In genomic region chr1:176697091-176697490, GRCm38 (mm10) we compare ENCODE assay signal across 9 mouse cellular contexts.
DNase-seq lines count a peak whose midpoint lies in the region.
"Had no signal": no experiment of that assay in that cellular context is flagged by ENCODE, and none has a peak within 500 bp of the region (broad histone marks: within the 10 kb centered on the region; RNA-seq: fewer than 3 reads in every experiment).

No protein-coding gene starts in this region.

- intact Hi-C loops in left cerebral cortex, postnatal 4 days (cut with DNase I), result loop anchor here (5.0 kb wide), 1 partner anchor 475 kb away; no protein-coding TSS in a partner anchor

- peak; percentile 19 for DNase-seq in left cerebral cortex, postnatal 4 days
- DNase-seq in left cerebral cortex, adult 11 months (ENCODE audit: low spot score), result no peak
- peak; percentile 83 for DNase-seq in NIH3T3 (ENCODE audit: low read depth)
- peak; percentile 78 for DNase-seq in embryo, embryonic 11 days
- DNase-seq in kidney, postnatal 36 days, result peak; percentile 33 to 78
- DNase-seq in retina, postnatal 1 day, result peak; percentile 61
- no peak for DNase-seq in frontal cortex, postnatal 10 days (ENCODE audit: low spot score in 2 of 2)
- DNase-seq in cerebellum, postnatal 36 days, result no peak
- DNase-seq: liver, embryonic 13.5 days had no signal

Comparison
In these comparisons a context has a peak if more than half of its experiments do, and no peak if none do; other contexts are left out.
1. DNase-seq: peak in left cerebral cortex, postnatal 4 days (single experiment), NIH3T3 (single experiment), embryo, embryonic 11 days (single experiment), kidney, postnatal 36 days (2 of 2) and retina, postnatal 1 day (single experiment); none in left cerebral cortex, adult 11 months (single experiment), frontal cortex, postnatal 10 days (0 of 2) and cerebellum, postnatal 36 days (0 of 2).